Mouse (Mus musculus): ENCODE results near the gene Slc9a5. TPM values are rescaled to one million over a fixed set of nuclear protein-coding genes. Genes with fewer than 3 reads are reported as not detected.

Gene Slc9a5
- total RNA-seq, 2 experiments from 2014 or later: 0.25 to 0.50 TPM

GRCm38 (mm10) chr8:105404496-105404895 is 55.9 kb downstream of the Slc9a5 start:
- no peak for DNase-seq (ENCODE audit: low spot score)

GRCm38 (mm10) chr8:105406416-105406815 is 57.8 kb downstream of the Slc9a5 start:
- no peak for DNase-seq (ENCODE audit: low spot score)

GRCm38 (mm10) chr8:105408331-105408730 is 59.7 kb downstream of the Slc9a5 start:
- no peak for DNase-seq (ENCODE audit: low spot score)

- no peak for DNase-seq (ENCODE audit: low spot score)
Measured at GRCm38 (mm10) chr8:105409947-105410346, 61.3 kb downstream of the Slc9a5 start.

DNA sequence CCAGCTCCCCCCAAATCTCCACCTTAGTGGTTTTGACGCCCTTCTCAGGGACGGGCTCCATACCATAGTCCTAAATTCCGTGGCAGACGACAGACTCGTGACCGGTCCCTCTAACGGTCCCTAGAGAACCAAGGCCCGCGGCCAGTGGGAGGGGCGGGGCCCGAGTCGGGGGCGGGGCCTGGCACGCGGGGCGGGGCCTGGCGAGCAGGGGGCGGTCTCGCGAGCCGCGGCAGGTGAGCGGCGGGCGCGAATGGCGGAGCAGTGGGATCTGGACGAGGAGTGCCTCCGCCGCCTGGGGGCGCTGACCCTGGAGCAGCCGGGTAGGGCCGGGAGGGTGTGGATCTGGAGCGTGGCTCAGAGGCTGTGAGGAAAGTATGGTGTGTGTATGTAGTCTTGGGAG is 64.7 kb downstream of the Slc9a5 start, which contains the start of the genes Kctd19 and Lrrc36:
Gene Kctd19 (minus strand): TSS at position 112 of the 400 bp plus-strand sequence.
Gene Lrrc36 (plus strand): TSS at position 181 of the 400 bp plus-strand sequence.
- peak; percentile 60 for DNase-seq (ENCODE audit: low spot score)

- no peak for DNase-seq (ENCODE audit: low spot score)
Measured at GRCm38 (mm10) chr8:105418992-105419391, 70.3 kb downstream of the Slc9a5 start.

Small RNA genes within 50 kb of the gene (microRNA-seq; reads per million reads assigned to microRNA genes)
- not detected for gene Gm27320
- 3,737 reads per million, percentile 90 among the genes with 10 or more reads in this experiment for gene Mir328

Other genes with a start within 250 kb of the Slc9a5 start
- not detected for gene Ces4a, start 217.0 kb upstream of the Slc9a5 start, total RNA-seq (2021)
- gene Cbfb, start 178.2 kb upstream of the Slc9a5 start, total RNA-seq (2021): 10 to 100 TPM; 80.3 to 88.8 TPM
- 10 to 100 TPM; 39.5 to 47.6 TPM for gene D230025D16Rik, start 123.7 kb upstream of the Slc9a5 start, total RNA-seq (2021)
- 1 to 10 TPM; 1.3 to 1.9 TPM for gene B3gnt9, start 93.7 kb upstream of the Slc9a5 start, total RNA-seq (2021)
- 1 to 10 TPM; 2.8 to 3.3 TPM for gene Tradd, start 84.2 kb upstream of the Slc9a5 start, total RNA-seq (2021)
- gene Fbxl8, start 84.2 kb upstream of the Slc9a5 start, total RNA-seq (2021): under 1 TPM; 0.55 to 0.71 TPM
- 10 to 100 TPM in 1 of 2 experiments, 1 to 10 TPM in 1; 9.8 to 11.1 TPM for gene Hsf4, start 79.0 kb upstream of the Slc9a5 start, total RNA-seq (2021)
- gene Nol3, start 72.7 kb upstream of the Slc9a5 start, total RNA-seq (2021): 10 to 100 TPM; 32.7 to 38.9 TPM
- under 1 TPM; 0.53 to 0.74 TPM for gene 4931428F04Rik, start 59.0 kb upstream of the Slc9a5 start, total RNA-seq (2021)
- gene Exoc3l, start 52.7 kb upstream of the Slc9a5 start, total RNA-seq (2021): 1 to 10 TPM in 1 of 2 experiments, under 1 TPM in 1; 0.85 to 1.3 TPM
- 10 to 100 TPM; 31.2 to 31.7 TPM for gene E2f4, start 51.2 kb upstream of the Slc9a5 start, total RNA-seq (2021)
- 1 to 10 TPM; 1.3 to 2.2 TPM for gene Elmo3, start 43.2 kb upstream of the Slc9a5 start, total RNA-seq (2021)
- 1 to 10 TPM in 1 of 2 experiments, under 1 TPM in 1; 0.89 to 1.4 TPM for gene Lrrc29, start 22.6 kb upstream of the Slc9a5 start, total RNA-seq (2021)
- 10 to 100 TPM; 21.1 to 22.6 TPM for gene Tmem208, start 22.5 kb upstream of the Slc9a5 start, total RNA-seq (2021)
- gene Fhod1, start 890 bp upstream of the Slc9a5 start, total RNA-seq (2021): 10 to 100 TPM; 19.7 to 26.1 TPM
- under 1 TPM in 1 of 2 experiments, not detected in 1; 0.09 TPM for gene Plekhg4, start 24.4 kb downstream of the Slc9a5 start, total RNA-seq (2021)
- gene Kctd19, start 64.7 kb downstream of the Slc9a5 start, total RNA-seq (2021): under 1 TPM in 1 of 2 experiments, not detected in 1; 0.21 TPM
- gene Lrrc36, start 64.7 kb downstream of the Slc9a5 start, total RNA-seq (2021): under 1 TPM; 0.41 to 0.64 TPM
- gene Tppp3, start 122.7 kb downstream of the Slc9a5 start, total RNA-seq (2021): 10 to 100 TPM; 47.9 to 56.7 TPM
- gene Zdhhc1, start 148.1 kb downstream of the Slc9a5 start, total RNA-seq (2021): 10 to 100 TPM; 10.3 to 11.6 TPM
- gene Hsd11b2, start 169.9 kb downstream of the Slc9a5 start, total RNA-seq (2021): under 1 TPM in 1 of 2 experiments, not detected in 1; 0.11 TPM
- 10 to 100 TPM; 40.1 to 42.7 TPM for gene Atp6v0d1, start 217.2 kb downstream of the Slc9a5 start, total RNA-seq (2021)